Mouse (Mus musculus) C2C12 (cell line): Measurements from ENCODE around the gene Stac.

ENCODE experiments used
- CEBPB ChIP-seq: IDR thresholded peaks from one replicate; pipeline ENCODE4 v1.6.1; 2011; ENCODE audit warnings: low read depth, mild to moderate bottlenecking, control low read depth, moderate library complexity
- CTCF ChIP-seq: IDR thresholded peaks from one replicate; pipeline ENCODE4 v1.5.1; 2011; ENCODE audit not compliant: control insufficient read depth, insufficient read depth, insufficient read length
- MAX ChIP-seq: IDR thresholded peaks from one replicate; pipeline ENCODE4 v1.6.1; 2011; ENCODE audit warnings: mild to moderate bottlenecking, control low read depth
- MYOD1 ChIP-seq: IDR thresholded peaks from one replicate; pipeline ENCODE4 v1.6.1; 2011; ENCODE audit warnings: low read depth; ENCODE audit not compliant: control insufficient read depth, insufficient read length
- MYOG ChIP-seq: IDR thresholded peaks from one replicate; pipeline ENCODE4 v1.6.1; 2011; ENCODE audit not compliant: control insufficient read depth, insufficient read length; ENCODE audit errors: extremely low read depth
- USF1 ChIP-seq: IDR thresholded peaks from one replicate; pipeline ENCODE4 v1.6.1; 2011; ENCODE audit warnings: low read depth, mild to moderate bottlenecking, control low read depth, moderate library complexity

DNA sequence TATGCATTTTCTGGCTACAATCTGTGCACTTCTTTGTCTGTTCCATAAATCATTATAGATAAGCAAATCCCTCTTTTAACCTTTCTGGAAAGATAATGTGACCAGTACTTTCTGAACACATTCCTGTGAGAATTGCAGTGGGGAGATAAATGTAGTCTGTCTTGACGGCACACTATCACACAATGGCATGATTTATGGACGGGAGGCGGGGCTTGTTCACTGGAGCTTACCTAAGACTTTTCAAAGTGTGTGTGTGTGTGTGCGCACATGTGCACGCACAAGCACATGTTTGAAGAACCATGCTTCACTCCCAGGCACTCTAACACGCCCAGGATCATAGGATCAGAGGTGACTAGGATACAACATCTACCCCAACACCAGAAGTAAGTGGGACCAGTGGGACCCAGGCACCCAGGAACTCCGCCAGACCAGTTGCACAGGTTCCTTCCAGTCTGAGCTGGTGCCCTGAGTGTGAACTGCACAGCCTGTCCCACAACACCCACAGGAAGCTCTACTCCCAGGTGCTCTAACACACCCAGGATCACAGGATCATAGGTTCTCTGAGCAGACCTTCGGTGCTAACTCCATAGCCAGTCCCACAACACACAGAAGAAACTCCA is 154.6 kb downstream of the Stac start:
- TF ChIP-seq CTCF: no peak
- TF ChIP-seq USF1: no peak
- TF ChIP-seq MYOG: no peak
- no peak for TF ChIP-seq CEBPB
- TF ChIP-seq MAX: no peak
- no peak for TF ChIP-seq MYOD1
